Mouse (Mus musculus) kidney, adult 11 months (tissue): ENCODE data around the gene Hpse2.
"Not testable (repeated sequence)": the region's sequence is repeated elsewhere in the genome, so short reads cannot be mapped to it uniquely, and the experiment has no call there.

Source experiments
- DNase-seq: peaks from one replicate; pipeline ENCODE4 v3.0.0; 2022

Gene Hpse2

DNA sequence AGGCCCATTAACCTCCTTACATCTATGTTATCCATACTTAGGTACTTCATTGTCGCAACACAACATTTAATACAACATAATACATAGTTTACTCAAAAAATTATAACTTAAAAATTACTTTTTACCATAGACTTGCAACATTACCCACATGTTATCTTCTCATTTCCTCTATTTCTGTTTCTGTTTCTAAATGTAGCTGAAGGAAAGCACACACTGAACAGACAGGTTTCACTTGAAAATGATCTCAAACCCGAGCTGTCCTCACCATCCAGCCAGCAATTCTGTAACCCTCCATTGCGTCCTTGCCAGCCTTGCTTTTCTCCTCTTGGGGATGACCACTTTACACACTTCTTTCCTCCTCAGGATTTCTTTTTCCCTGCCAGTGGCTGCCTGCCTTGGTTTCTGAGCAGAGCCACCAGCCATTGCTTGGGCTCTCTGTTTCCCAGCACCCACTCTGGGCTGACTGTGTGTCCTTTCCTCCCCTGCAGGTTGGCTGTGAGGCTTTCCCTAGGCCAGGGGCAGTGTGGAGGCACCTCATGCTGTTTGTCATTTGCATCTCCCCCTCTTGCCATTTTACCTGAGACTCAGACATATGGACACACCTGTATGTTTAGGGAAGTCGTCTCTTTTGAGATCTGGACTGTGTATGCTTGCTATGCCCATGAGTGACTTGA is 548.4 kb downstream of the Hpse2 start:
- DNase-seq, result no peak

DNA sequence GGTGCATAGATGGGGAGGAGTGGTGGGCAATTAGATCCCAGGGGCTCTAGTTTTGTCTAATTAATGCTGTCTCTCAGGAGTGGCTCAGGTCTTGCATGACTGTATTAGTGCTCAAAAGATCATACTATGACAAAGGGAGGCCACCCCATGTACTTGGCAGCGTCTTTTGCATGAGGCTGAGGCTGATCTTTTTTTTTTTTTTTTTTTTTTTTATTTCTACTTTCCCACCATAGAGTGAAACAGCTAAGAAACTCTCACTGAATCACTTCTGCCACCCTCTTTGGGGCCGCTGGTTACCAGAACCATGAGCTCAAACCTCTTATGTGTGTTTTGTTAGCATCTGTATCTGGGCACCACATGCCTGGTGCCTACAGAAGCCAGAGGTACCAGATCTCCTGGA is 549.0 kb downstream of the Hpse2 start:
- DNase-seq, result no peak

DNA sequence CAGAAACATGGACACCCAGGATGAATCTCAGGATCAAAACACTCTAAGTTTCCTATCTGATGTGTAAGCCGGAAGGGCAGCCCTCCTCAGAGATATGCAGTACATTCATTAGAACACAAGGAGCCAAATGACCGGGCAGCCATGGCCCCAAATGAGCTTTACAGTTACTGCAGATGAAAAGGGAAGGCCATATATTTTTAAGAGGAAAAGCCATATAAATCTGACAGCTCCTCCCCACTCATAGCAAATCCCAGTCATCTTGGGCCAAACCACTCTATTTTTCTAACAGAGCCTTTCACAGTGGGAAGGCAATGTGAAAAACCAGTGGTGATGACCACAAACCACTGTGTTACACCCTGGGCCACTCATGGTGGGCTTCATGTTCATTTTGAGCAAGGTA is 549.9 kb downstream of the Hpse2 start:
- no peak for DNase-seq

DNA sequence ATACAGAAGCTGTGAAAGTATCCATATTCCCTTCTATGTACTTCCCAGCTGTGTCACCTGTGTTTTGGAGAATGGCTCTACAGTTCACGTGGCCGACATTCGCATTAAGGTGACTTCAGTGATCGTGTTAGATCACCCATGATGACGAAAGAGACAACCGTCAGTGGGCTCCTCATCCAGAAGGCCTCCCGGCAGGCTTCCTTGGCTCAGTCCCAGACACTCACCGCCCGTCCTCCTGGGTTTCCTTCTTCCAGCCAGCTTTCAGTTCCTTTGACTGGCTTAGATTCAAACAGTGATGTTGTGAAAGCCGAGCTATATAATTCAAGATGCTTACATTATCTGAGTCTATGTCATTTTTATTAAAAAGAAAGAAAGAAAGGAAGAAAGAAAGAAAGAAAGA is 550.6 kb downstream of the Hpse2 start:
- no peak for DNase-seq

DNA sequence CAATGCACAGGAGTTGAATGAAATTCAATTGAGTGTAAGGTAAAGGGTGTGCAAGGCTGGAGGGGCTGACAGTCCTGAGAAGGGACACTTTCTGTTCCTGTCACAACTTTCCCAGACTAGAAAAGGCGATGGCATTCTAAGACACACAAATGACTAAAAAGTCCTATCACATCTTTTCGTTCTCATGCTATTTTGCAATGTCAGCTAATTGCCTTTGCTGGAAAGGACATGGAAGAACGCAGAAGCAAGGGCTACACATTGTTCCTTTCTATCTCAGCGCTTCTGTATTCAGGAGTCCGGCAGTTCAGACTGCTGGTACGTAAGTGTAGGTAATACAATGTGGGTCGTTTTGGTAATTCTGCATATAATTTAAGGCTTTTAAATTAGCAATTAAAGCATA is 555.0 kb downstream of the Hpse2 start:
- no peak for DNase-seq

DNA sequence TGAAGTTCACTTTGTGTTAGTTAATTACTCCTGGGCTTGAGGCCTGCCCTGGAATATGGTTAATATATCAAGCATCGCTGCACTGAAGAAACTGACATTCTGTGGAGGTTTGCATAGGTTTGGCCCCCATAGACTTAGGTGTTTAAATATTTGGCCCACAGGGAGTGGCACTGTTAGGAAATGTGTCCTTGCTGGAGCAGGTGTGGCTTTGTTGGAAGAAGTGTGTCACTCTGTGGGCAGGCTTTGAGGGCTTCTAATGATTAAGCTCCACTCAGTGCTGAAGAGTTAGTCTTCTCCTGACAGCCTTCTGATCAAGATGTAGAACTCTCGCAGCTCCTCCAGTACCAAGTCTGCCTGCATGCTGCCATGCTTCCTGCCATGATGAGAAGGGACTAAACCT is 555.9 kb downstream of the Hpse2 start:
- no peak for DNase-seq

DNA sequence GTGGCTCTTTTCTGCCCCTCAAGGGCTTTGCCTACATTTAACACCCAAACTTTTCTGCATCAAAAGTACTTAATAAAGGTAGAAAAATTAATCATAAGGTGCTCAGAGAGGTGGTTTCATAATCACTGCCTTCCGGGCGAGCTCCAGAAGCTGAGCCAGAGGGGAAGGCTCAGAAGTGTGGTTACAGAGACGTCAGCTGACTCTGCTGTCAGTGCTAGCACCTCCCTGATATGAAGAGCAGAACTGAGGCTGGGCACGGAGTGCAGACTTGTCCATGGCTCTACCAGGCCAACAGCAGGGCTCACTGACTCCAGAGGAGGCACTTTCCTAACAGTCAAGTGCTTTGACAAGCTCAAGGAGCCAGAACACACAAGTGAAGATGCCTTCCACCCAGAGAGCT is 559.0 kb downstream of the Hpse2 start:
- no peak for DNase-seq

DNA sequence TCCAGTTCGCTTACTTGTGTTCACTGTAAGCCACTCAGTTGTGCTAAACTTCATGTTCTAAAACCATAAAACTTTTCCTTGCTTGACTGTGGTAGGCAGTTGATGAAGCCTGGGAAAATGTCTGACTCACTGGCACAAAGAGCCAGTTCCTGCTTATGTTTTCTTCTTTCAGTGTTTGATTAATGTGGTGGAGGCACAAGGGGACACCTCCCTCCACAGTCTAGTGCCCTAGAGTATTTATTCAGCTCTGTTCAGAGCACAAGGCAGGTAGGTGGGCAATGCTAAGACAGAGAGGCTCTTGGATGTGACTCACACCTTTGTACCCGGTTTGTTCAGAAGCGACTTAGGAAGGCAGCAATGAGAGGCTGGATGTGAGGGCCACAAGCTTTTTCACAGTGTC is 560.3 kb downstream of the Hpse2 start:
- no peak for DNase-seq

DNA sequence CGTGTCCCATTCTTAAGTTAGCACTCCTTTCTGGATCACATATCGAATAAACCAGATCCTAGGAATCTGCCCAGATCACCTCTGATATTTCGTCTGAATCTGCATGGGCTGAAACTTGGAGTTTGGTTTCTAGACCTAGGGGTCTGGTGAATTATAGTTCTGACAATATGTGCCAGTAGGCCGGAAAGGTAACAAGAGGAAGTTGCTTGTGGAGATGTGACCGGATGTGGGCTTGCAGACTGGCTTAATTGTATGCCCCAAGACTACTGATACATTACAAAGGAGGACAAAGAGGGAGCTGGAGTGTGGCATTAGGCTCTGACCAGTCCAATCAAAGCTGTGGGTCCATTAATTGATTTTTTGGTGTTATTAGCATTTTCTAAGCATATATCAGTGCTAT is 568.0 kb downstream of the Hpse2 start:
- no peak for DNase-seq

DNA sequence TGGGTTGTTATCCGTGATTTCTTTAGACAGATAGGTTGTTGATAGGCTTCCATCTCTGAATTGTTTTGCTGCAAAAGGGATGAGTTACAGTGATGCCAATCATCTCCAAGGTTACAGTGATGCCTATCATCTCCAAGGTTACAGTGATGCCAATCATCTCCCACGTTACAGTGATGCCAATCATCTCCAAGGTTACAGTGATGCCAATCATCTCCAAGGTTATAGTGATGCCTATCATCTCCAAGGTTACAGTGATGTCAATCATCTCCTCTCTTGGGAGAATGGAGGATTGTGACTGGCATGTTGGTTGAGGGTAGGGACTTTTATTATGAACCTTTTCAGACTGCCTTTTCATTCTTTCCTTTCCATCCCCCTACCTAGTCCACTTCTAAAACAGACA is 570.4 kb downstream of the Hpse2 start:
- no peak for DNase-seq

DNA sequence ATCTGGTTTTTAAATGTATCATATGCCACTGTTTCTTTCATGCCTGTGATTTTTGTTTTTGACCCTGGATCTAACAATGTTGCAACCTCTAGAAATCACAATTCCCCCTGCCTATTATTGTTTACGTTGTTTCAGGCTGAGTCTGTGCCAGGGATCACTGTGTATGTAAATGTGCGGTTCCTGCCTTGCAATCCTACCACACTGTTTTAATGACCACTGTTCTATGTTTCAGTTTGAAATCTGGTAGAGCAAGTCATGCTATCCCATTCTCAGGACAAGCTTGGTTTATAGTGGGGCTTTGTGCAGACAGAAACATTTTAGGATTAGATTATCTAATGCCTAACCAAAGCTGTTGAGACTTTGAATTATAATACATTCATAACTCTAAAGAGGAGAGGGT is 571.9 kb downstream of the Hpse2 start:
- DNase-seq, result no peak

DNA sequence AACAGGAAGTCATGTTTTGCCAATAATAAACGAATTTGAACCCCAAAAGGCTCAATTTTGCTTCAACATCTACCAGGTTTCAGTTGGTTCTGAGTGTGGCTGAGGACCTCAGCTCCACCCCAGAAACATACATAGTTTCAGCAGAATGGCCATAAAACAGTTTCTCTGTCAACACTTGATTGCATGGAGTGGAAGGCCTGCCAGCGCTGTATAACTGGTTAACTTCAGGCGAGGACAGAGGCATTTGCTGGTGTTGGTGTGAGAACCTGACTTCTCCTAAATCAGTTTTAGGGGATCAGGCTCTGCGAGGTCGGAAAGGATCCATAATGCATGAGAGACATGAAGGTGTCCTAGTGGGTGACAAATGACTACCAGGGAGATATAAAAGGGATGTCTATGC is 578.0 kb downstream of the Hpse2 start:
- no peak for DNase-seq

DNA sequence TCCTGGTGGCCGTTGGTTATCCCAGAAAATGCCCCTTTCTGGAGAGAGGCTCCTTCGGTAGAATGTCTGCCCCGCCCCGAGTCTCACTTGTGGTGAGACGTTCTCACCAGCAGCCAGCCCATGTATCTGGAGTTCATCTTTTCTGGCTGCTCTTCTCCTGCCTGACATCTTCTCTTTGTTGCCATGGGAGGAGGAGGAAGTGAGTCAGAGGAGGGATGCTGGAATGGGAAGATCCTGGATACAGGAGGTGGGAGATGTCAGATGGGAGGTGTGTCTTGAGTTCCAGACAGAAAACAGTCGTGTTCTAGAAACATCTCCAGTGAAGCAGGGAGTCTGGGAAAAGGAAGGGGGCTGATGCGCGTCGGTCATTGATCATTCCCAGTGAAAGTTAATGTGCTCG is 578.7 kb downstream of the Hpse2 start:
- no peak for DNase-seq

DNA sequence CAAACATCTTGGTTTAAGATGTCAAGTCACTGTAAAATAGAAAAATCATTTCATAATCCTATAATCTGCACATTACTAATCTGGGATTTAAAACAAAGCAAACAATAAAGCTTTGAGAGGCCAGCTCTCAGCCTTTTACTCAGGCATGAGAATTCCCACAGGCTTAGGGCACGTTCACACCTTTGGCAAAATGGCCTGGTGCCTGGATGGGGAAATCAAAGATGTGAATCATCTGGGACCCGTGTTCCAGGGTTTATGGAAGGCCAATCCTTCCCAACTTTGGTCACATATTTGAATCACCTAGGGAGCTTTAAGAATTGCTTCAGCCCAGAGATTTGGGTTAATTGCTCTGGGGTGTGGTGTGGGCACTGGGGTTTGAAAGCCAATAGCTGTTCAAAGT is 590.3 kb downstream of the Hpse2 start:
- no peak for DNase-seq

DNA sequence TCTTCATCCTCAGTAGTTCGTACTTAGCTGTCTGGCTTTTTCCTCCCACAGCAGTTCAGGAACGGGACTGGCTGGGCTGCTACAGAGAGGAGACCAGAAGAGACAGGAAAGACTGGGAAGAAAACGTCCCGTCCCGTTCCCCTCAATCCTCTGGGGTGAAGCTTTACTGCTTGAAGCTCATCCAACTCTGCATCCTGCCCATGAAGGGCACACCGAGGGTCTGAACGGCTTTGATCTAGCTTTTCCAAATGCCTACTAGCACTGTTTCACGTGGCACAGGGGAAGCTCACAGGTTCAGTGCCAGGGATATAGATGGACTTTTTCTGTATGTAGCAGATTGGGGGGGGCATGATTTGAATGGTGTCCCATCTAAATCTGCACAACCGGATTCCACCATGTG is 592.4 kb downstream of the Hpse2 start:
- no peak for DNase-seq

DNA sequence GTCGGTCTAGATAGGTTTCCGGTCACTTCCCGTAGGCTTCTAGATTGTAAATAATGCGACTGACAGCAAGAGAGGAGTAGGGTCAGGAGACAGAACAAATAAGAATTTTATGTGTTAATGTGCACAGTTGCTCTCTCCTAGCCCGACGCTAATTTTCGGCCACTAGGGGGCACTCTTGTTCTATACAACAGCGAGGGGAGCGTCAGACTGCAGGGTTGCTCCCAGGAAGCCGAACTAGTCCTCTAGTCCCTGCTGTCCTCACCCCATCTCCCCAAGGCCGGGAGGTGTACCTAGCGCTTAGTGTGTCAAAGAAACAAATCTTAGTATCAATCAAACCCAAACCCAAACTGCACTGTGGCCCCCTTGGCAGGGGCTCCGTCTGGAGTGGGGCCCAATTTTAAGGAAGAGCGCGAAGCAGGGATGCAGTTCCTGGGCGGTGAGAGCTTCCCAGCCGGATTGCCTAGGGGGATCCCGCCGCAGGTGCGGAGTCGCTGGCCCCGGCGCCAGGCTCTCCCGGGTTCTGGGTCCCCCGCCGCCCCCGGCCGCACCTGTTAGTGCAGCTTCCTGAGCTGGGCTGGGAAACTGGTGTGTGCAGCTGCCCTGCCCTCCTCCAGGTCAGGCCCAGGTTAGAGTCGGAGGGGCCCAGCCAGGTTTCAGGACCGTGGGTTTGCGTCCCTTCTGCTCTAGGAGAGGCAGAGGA is 593.1 kb downstream of the Hpse2 start:
- peak; percentile 49 for DNase-seq

DNA sequence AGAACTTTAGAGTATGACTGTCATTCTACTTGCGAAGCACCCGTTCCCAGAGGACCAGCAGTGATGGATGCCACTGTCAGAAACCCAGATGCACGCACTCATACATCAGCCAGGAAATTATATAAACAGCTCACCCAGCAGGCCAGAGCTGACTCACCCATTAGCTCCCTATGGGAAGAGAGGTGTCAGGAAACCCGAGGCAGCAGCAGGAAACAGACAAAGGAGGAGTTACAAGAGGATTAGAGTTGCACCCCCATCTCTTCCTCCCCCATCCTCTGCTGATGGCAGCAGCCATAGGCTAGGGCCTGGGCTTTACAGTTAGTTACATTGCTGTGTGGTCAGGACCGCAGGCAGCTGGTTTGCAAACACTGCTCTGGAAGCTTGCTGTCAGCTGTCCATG is 599.8 kb downstream of the Hpse2 start:
- DNase-seq, result no peak

DNA sequence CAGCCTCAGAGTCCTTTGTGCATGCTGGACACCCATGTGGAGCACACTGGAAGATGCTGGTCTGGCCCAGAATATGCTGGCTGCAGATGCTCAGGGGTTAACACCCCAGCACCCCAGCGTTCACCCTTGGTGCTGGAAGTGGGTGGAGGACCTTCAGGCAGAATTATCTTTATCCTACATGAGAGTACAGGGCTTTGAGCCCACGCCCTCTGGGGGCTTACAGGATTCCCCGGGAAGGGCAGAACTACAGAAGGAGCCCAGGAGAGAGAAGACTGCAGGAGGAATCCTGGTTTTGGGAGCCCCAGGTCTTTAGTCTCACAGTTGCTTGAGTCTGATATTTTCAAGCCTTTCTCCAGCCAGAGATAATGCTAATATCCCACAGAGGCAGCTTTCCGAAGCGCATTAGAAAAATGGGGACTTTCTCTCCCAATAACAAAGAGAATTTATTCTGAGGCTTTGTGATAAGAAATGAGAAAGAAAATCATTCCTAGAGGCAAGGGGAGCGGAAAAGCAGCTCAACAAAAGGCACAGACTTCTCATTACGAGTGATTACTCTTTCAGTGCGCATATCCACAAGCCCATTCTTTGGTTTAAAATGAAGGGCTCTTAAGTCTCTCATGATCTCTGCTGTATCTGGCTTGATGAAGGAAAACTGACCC is 602.5 kb downstream of the Hpse2 start:
- no peak for DNase-seq

DNA sequence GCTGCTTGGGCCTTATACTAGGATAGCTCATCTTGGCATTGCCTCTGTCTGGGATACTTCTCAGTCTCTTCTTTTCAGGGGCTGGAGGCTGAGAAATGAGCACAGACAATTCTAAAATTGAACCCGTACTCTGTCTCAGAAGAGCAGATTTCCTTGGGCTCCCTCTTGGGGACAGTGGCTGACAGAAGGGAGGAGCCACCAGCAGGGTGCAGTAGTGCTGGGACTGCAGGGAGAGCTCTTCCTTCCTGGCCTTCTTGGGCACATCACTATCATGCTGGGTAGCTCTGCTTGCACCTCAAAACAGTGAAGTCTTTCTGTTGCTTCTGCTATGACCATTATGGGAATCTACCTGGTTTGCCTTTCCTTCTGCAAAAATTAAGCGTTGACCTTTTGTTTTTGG is 603.0 kb downstream of the Hpse2 start:
- DNase-seq, result no peak

DNA sequence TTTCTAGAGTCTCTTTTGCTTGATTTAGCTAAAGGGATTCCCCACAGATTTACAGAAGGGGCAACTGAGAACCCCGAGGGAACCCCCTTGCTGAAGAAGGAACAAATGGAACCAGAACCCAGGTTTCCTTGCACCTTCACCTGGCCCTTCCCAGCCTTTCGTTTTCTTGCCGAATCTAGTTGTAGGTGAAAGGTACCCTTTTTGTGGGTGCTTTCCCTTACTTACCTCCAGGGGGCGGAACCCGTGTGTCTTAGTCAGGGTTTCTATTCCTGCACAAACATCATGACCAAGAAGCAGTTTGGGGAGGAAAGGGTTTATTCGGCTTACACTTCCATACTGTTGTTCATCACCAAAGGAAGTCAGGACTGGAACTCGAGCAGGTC is 608.0 kb downstream of the Hpse2 start:
- not testable (repeated sequence) for DNase-seq

DNA sequence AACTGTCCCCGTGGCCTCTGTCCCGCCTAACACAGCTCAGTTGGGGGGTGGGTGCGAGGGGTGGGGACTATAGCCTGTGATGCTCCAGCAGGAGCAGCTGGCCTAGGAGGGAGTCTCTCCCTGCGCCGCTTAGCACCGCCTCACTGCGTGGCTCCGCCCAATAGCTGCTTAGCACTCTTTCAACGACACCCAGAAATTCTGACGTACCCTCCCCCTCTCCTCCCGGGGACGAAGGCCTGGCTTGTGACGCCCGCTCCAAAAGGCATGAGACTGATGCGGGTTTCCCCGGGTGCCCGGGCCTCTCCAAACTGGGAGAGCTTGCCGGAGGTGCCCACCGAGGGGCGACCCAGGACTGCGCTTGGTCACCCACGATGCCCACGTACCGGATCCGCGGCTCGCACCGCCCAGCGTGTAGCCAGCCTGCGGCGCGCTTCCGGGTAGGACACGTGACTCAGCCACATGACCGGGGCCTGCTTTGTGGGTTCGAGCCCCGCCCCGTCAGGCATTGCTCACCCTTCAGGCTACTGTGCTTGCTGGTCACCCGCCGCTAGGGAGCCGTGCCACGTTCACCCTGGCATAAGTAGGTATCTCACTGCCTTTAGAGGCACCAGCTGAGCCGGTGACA is 608.5 kb downstream of the Hpse2 start, which contains the start of gene Hps1:
Hps1 (minus strand) TSS at position 448 of the 625 bp plus-strand sequence.
- DNase-seq, result peak; percentile 86

DNA sequence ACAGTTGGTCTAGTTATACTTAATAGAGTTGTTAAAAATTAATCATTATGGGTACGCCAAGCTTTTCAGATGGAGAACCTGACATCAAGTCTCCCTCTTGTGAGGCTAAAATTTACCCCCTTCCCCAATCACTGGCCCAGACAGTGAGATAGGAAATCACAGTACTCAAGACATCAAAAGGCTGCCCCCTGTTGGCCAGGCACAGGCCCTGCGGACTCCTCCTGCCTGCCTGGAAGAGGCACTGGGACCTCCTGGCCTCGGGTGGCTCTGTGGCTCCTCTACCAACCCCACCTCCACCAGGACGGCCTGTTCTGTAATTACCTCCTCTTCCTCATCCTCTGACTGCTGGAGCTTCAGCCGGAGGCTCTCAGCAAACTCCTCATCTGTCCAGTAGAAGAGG is 610.4 kb downstream of the Hpse2 start:
- no peak for DNase-seq

DNA sequence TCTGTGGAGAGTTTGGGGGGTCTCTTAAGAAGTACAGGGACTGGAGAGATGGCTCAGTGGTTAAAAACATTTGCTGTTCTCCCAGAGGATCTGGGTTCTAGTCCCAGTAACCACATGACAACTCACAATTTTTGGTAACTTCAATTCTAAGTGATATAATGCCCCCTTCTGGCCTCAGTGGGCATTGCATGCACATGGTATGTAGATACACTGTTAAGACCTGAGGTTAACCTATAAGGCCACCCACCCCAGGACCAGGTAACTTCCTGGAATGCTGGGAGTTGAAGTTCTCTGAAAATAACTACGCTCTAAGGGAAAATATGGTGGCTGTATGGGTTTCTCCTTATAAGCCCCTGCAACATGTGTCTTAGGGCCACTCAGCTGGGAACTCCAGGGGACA is 611.3 kb downstream of the Hpse2 start:
- DNase-seq, result no peak
